Mouse (Mus musculus) spleen, postnatal 10 days (tissue): Measurements from ENCODE around the gene Cntnap5a.

Source experiments
- DNase-seq, 2 experiments: peaks; one replicate each; pipeline ENCODE4 v3.0.0; 2021 to 2022; ENCODE audit warnings: low spot score in 2 of 2

Gene Cntnap5a

GRCm38 (mm10) chr1:115684518-115685368, at the start of gene Cntnap5a:
TSS of gene Cntnap5a (plus strand) at chr1:115684756.
- DNase-seq: peak in 1 of 2 experiments; percentile 12

DNA sequence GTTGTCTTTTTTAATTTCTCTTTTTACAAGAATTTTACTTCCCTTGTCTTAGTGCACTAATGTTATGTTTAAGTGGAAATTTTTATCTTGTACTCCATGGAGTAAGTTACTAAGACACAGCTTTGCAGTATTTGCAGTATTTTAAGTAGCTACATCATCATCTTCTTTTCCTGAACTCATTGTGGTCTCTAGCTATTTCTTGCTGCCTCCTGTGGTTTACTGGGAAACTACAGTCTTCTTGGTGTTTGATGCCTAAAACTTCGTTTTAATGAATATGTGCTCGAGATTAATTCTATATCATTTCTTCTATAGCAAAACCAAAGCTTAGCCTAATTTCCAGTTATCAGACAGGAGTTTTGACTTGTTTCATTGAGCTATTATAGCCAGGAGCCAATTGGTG, 37.6 kb upstream of the Cntnap5a start:
- no peak for DNase-seq

DNA sequence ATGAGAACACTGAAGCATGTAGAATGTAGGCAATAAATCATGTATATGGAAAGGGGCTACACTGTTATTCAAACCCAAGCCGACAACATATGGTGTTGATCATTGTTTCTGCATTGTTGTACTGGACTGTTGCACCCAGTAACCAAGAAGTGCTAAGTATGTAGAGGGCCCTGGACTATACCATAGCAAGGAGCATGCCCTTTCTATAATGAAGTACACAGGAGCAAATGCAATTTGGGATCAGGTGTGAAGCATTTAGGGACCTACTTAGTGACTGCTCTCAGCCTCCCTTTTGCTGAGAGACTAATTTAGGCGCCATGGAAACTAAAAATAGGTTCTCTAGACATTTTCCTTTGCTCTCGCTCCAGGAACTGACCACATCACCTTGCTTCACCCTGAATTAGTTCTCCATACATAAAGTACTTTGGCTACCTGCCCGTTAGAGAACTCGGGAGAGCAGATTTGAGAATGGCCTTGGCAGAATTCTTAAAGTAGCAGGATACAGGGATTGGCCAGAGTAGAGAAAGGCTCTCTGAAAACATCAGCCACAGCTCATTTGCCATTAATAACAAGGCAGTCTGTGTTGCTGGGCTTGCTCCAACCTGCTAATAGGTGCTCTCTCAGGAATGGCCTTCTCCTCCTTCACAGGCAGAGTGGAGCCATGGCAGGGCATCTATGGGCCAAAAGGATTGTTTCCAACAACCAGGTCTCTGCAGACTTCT, 26.1 kb upstream of the Cntnap5a start:
- DNase-seq: no peak

GRCm38 (mm10) chr1:115686494-115686893, 1.9 kb downstream of the Cntnap5a start:
- DNase-seq: no peak

DNA sequence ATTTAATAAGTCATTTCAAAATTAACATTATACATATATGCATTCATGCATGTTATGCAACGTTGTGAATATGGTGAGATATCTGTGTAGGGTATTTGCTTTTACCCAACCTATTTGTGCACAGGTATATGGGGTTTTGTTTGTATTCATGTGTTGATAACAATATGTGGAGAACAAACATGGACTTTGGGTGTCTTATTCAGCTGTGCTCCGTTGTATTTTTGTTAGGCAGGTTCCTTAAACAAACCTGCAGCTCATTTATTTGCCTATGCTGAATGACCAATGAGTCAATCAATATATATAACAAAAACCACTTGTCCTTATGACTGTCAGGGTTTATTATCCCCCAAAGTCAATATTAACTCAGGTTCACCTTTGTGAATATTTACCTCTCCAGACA, 15.2 kb downstream of the Cntnap5a start:
- no peak for DNase-seq

DNA sequence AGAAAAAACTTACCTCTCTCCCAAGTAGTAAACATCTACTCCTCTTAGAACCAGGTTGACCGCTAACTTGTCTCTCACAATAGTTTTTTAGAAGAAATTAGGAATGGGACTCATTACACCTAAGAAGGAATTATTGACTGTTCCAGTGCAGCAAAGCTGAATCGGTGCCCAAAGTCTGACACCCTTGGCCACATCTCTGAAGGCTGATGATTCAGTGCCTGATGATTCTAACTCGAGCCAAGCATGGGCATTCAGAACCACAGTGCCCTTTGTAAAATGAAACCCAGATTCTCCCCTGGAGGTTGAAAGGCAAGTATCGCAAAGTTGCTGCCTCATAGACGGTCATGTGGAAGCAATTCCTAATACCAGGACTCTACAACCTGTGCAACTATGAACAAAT, 58.0 kb downstream of the Cntnap5a start:
- no peak for DNase-seq

DNA sequence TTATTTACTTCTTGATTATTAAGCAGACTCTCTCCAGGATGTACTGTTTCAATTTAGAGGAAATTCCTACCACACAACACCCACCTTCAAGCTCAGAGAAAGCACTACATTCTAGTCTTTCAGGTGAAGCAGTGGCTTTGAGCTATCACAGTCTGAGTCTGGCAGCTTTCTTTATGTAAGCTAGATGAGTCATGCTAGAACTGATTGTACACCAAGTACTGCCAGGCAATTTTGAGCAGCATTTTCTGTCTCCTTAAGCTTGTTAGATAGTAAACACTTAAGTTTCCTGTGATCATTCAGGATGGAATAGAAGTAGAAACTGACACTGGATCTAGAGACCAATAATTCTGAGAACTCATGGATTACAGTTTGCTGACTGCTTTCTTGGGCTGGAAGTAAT, 61.0 kb downstream of the Cntnap5a start:
- no peak for DNase-seq

GRCm38 (mm10) chr1:115784737-115785136, 100.2 kb downstream of the Cntnap5a start:
- no peak for DNase-seq

DNA sequence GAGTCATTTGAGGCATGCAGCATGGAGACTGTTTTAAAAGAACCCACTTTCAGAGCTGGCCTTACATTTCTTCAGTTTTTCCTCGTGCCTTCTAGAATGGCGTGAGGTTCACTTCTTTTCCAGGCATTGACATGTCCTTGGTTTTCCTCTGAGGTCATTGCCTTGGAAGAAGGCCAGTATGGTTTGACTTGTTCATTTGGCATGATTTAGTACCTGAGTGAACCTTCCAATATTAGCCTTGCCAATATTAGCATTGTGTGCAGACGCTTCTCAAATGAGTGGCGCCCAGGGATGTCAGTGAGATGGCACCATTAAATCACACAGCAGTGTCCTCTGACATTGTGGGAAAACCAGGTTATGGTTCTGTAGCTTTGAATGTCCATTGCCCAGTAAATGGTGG, 158.0 kb downstream of the Cntnap5a start:
- no peak for DNase-seq

DNA sequence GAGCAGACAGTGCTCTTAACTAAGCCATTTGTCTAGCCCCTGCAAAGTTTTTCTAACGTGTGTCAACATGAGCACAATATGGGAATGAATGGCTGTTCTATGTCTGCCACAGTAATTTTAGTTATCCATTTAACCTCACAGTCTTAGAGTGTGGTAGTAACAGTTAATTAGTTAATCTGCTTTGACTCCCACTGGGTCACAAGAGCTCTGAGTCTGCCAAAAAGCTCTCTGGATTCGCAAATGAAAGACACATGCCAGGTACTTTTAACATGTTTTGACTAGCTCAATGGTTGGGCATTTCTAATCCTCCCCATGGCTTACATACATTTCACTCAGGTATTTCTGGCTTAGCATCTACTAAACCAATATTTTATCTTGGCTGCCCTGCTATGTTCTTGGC, 163.0 kb downstream of the Cntnap5a start:
- no peak for DNase-seq

DNA sequence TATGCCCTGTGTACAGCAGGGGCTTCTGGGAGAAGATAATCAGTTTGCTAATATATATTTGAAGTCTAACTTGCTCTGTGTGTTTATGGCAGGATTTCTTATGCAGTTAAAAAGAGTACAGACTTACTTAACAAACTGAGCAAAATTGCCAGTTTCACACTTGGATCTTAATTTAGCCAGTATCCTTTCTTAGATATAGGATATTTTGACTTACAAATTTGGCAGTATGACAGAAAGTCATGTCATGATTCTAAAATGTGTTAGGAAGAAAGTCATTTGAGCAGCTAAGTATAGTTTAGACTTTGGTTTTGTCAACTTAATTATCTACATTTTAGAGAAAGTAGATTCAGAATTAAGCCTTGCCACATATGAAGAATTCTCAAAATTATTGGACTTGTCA, 167.7 kb downstream of the Cntnap5a start:
- no peak for DNase-seq

GRCm38 (mm10) chr1:115918396-115918795, 233.8 kb downstream of the Cntnap5a start:
- no peak for DNase-seq

GRCm38 (mm10) chr1:115925953-115926665, 241.6 kb downstream of the Cntnap5a start:
- no peak for DNase-seq

- DNase-seq: no peak
Observed at GRCm38 (mm10) chr1:115932045-115932444, 247.5 kb downstream of the Cntnap5a start.

DNA sequence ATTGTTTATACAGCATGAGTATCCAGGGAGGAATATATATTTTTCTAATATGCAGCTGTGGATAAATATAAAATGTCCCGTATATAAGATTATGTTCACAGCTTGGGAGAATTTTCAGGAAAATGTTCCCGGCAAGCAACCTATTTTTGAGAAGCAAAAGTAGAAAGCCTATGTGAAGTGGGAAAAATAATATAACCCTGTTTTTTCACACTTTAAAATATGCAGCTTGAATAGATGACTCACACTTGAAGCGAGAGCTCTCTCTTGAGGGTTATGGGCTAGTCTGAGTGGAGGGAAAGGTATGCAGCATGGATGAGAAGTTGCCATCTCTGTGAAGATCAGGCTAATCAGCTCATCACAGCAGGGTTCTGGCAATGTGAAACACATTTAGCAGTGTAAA, 261.3 kb downstream of the Cntnap5a start:
- no peak for DNase-seq

DNA sequence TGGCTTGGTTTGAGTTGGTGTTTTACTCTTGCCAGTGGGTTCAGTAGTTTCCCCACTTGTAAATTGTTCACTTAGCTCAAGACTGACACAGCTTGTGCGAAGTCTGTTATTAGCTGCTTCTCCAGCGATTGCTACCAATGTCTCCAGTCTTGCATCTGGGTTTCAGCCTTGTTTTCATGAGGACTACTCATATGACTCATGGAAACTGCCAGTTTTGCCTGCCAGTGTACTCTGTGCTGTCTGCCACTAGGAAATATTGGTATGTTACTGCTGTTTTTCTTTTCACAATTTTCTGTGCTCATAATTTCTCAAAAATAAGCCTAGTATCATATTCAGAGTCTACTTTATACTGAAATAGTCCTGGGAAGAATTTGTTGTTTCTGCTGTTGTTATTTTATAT, 272.0 kb downstream of the Cntnap5a start:
- no peak for DNase-seq

DNA sequence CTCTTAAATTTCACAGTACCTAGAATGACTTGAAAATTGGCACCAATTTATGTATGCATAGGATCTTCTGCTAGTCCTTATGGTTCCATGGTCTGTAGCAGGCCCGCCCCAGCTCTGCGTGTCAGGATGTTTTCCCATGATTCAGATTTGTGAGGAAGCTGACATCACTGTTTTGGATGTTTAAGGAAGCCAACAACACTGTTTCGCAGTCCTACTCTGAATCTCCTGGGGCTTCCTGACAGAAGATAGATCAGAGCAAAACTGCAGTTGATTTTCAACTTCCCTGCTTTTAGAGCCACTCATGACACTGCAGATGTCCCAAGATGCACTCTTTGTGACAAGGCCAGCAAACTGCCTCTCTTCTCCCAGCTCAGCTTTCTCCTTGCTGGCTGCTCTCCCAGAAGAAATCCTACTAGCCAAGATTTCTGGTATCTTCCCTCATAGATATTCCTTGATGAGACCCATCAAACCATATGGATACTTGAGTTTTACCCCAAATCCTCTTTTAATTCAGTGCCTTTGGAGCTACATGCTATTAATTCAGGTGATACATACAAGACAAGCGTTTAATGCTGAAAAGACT, 280.5 kb downstream of the Cntnap5a start:
- no peak for DNase-seq

GRCm38 (mm10) chr1:115990204-115990603, 305.6 kb downstream of the Cntnap5a start:
- DNase-seq: no peak

DNA sequence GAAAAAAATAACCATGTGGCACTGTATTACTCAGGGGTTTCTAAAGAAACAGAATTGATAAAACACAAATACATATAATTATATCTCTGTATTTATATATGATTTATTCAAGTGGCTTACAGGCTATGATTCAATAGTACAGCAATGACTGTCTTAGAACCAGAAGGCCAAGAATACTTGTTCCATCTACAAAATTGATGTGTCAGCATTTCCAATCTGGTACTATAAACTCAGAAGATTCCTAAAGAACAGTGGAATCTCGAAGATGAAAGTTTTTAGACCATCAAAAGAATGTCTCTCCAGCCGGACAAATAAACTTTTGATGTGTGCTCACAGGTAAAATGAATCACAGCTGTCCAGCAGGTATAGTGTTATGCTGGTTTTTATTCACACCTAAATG, 331.2 kb downstream of the Cntnap5a start:
- DNase-seq: no peak

GRCm38 (mm10) chr1:116029653-116030052, 345.1 kb downstream of the Cntnap5a start:
- no peak for DNase-seq

GRCm38 (mm10) chr1:116035897-116036296, 351.3 kb downstream of the Cntnap5a start:
- no peak for DNase-seq

DNA sequence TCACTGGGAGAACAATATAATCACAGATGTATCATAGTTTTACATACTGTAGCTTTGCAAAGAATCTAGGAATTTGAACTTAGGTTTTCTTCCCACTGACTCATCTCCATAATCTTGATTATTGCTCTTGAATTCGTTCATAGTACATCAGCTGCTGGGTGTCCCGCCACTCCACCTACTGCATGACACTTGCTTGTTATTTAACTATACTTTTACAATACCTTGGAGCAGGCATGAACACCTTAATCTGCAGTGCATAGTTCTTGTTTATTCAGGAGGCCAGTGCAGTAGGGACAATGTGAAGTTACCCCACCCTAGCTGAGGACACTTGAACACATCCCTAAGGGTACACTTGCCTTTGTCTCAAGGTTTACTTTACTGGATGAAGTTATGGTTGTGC, 352.3 kb downstream of the Cntnap5a start:
- DNase-seq: no peak
